Mouse (Mus musculus) testis, adult 2 months (tissue): ENCODE measurements around the gene Meox2. TPM values are rescaled to one million over a fixed set of nuclear protein-coding genes. Genes with fewer than 3 reads are reported as not detected.

ENCODE experiments used
- H3K27ac ChIP-seq: fragments of 200-500 bp; 2 replicates; pipeline ENCODE4 v1.5.1; 2012; ENCODE audit warnings: low read depth, low read length; ENCODE audit not compliant: control insufficient read depth, insufficient read depth
- H3K27me3 ChIP-seq: fragments of 200-500 bp; 2 replicates; pipeline ENCODE4 v1.6.1; 2012; ENCODE audit warnings: mild to moderate bottlenecking, low read length, moderate library complexity; ENCODE audit not compliant: control insufficient read depth, insufficient read depth
- H3K36me3 ChIP-seq: fragments of 200-500 bp; 2 replicates; pipeline ENCODE4 v1.6.1; 2012; ENCODE audit warnings: mild to moderate bottlenecking, low read length; ENCODE audit not compliant: control insufficient read depth, insufficient read depth
- H3K4me1 ChIP-seq: fragments of 200-500 bp; 2 replicates; pipeline ENCODE4 v1.6.1; 2012; ENCODE audit warnings: low read length; ENCODE audit not compliant: control insufficient read depth, insufficient read depth
- H3K4me3 ChIP-seq: fragments of 200-500 bp; 2 replicates; pipeline ENCODE4 v1.5.1; 2012; ENCODE audit warnings: low read depth, mild to moderate bottlenecking, low read length, moderate library complexity, mixed read lengths; ENCODE audit not compliant: control insufficient read depth
- CTCF ChIP-seq: fragments of 200-500 bp; IDR thresholded peaks from 2 replicates; pipeline ENCODE4 v1.5.1; 2012; ENCODE audit warnings: low read depth, mild to moderate bottlenecking, inconsistent platforms, low read length, moderate library complexity; ENCODE audit not compliant: control insufficient read depth, insufficient read depth, insufficient replicate concordance
- POLR2A ChIP-seq: fragments of 200-500 bp; IDR thresholded peaks from 2 replicates; pipeline ENCODE4 v1.6.1; 2012; ENCODE audit warnings: low read depth, mild to moderate bottlenecking, inconsistent platforms, low read length, moderate library complexity; ENCODE audit not compliant: control insufficient read depth
- polyA plus RNA-seq: library from polyadenylated mRNA; depleted of rRNA; stranded (reverse); fragments of >200 nt; gene quantifications from 2 replicates; pipeline ENCODE4 v1.2.3, GENCODE M21; 2012

Meox2 gene
- polyA plus RNA-seq, 1 experiment: not detected

GRCm38 (mm10) chr12:37109474-37110012 lies 1.2 kb downstream of the Meox2 start:
- Histone ChIP-seq H3K4me3 (0 out of 2 replicates have a peak overlapping the region, but pooled peaks have one; percentile 16), H3K4me1 (peaks cover 10% of the 10 kb centered on the region; the same call in 1 of the 2 replicates), H3K36me3 (no peaks in the 10 kb centered on the region), H3K27ac (no peak overlapping the region), H3K27me3 (no peaks in the 10 kb centered on the region)
- TF ChIP-seq CTCF (no peak), POLR2A (no peak)

- Histone ChIP-seq H3K27me3 (no peaks in the 10 kb centered on the region), H3K27ac (no peak overlapping the region), H3K4me1 (peaks cover 10% of the 10 kb centered on the region; the same call in 1 of the 2 replicates), H3K4me3 (no peak overlapping the region), H3K36me3 (no peaks in the 10 kb centered on the region)
- TF ChIP-seq CTCF: no peak
- TF ChIP-seq POLR2A: no peak
Measured at GRCm38 (mm10) chr12:37110977-37111376, 2.6 kb downstream of the Meox2 start.

- Histone ChIP-seq H3K27ac (no peak overlapping the region), H3K36me3 (no peaks in the 10 kb centered on the region), H3K27me3 (no peaks in the 10 kb centered on the region), H3K4me1 (no peaks in the 10 kb centered on the region), H3K4me3 (no peak overlapping the region)
- TF ChIP-seq POLR2A (no peak), CTCF (no peak)
Measured at GRCm38 (mm10) chr12:37119246-37119645, 10.9 kb downstream of the Meox2 start.

GRCm38 (mm10) chr12:37123763-37124162 lies 15.4 kb downstream of the Meox2 start:
- Histone ChIP-seq H3K27me3 (no peaks in the 10 kb centered on the region), H3K4me1 (no peaks in the 10 kb centered on the region), H3K4me3 (no peak overlapping the region), H3K36me3 (no peaks in the 10 kb centered on the region), H3K27ac (no peak overlapping the region)
- TF ChIP-seq POLR2A: no peak
- TF ChIP-seq CTCF: no peak

- TF ChIP-seq CTCF: no peak
- no peak overlapping the region for H3K27ac ChIP-seq
- H3K4me3 ChIP-seq: no peak overlapping the region
- H3K4me1 ChIP-seq: no peaks in the 10 kb centered on the region
- no peaks in the 10 kb centered on the region for H3K36me3 ChIP-seq
- H3K27me3 ChIP-seq: no peaks in the 10 kb centered on the region
Measured at GRCm38 (mm10) chr12:37142080-37142703, 33.9 kb downstream of the Meox2 start.

GRCm38 (mm10) chr12:37143879-37144278 lies 35.5 kb downstream of the Meox2 start:
- no peak overlapping the region for H3K27ac ChIP-seq
- H3K36me3 ChIP-seq: no peaks in the 10 kb centered on the region
- H3K4me1 ChIP-seq: no peaks in the 10 kb centered on the region
- no peak for TF ChIP-seq POLR2A
- TF ChIP-seq CTCF: no peak
- no peak overlapping the region for H3K4me3 ChIP-seq
- H3K27me3 ChIP-seq: no peaks in the 10 kb centered on the region

GRCm38 (mm10) chr12:37167742-37168141 lies 59.4 kb downstream of the Meox2 start:
- TF ChIP-seq POLR2A (no peak), CTCF (no peak)
- no peaks in the 10 kb centered on the region for H3K4me1 ChIP-seq
- no peak overlapping the region for H3K4me3 ChIP-seq
- no peaks in the 10 kb centered on the region for H3K36me3 ChIP-seq
- no peak overlapping the region for H3K27ac ChIP-seq
- no peaks in the 10 kb centered on the region for H3K27me3 ChIP-seq
